22 mouse cellular contexts compared by ENCODE assay signal in the genomic region with DNA sequence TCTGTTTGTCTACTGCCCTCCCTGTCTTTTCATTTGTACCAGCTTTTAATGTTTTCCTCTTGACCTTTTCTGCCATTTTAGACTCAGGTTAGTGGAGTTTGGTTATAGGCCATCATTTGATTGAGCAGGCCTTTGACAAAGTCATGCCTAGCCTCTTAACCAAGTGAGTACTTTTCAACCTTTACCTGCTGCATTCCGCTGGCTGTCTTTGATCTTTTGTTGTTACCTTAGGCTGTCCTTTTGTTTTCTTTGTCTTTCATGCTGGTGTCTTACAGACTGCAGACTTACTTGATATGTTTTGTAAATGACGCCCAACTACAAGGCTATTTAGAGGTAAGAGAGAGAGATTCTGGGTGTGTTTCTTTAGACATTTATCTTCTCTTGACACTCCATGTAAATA.
"Had no signal": no experiment of that assay in that cellular context is flagged by ENCODE, and none has a peak within 500 bp of the region (broad histone marks: within the 10 kb centered on the region; RNA-seq: fewer than 3 reads in every experiment).

No protein-coding gene starts in this region.

- H3K9me3 ChIP-seq: heart, embryonic 13.5 days; heart, embryonic 15.5 days; hindbrain, embryonic 13.5 days; intestine, embryonic 15.5 days; limb, embryonic 10.5 days; limb, embryonic 12.5 days; liver, embryonic 13.5 days; liver, embryonic 15.5 days had no signal

- H3K27ac ChIP-seq: heart, adult 2 months; heart, embryonic 13.5 days; heart, embryonic 15.5 days; hindbrain, embryonic 13.5 days; intestine, embryonic 15.5 days; layer of hippocampus, adult 2 months; left cerebral cortex, adult 2 months; limb, embryonic 10.5 days; limb, embryonic 12.5 days; liver, embryonic 13.5 days; liver, embryonic 15.5 days had no signal

- DNase-seq: gastrocnemius, postnatal 14 days; gastrocnemius, postnatal 36 days; heart, adult 11 months; heart, adult 2 months; heart, postnatal 14 days; heart, postnatal 36 days; kidney, adult 18-20 months; kidney, adult 8-10 months; kidney, postnatal 10 days; kidney, postnatal 25 days; kidney, postnatal 4 days; liver; liver, embryonic 13.5 days had no signal

- H3K4me1 ChIP-seq: heart, embryonic 13.5 days; heart, embryonic 15.5 days; hindbrain, embryonic 13.5 days; intestine, embryonic 15.5 days; limb, embryonic 10.5 days; limb, embryonic 12.5 days; liver, embryonic 13.5 days; liver, embryonic 15.5 days had no signal

- H3K9ac ChIP-seq: heart, embryonic 13.5 days; heart, embryonic 15.5 days; hindbrain, embryonic 13.5 days; intestine, embryonic 15.5 days; limb, embryonic 12.5 days; liver, embryonic 13.5 days; liver, embryonic 15.5 days had no signal

- H3K4me3 ChIP-seq: heart, adult 2 months; heart, embryonic 13.5 days; heart, embryonic 15.5 days; hindbrain, embryonic 13.5 days; intestine, embryonic 15.5 days; layer of hippocampus, adult 2 months; left cerebral cortex, adult 2 months; limb, embryonic 10.5 days; limb, embryonic 12.5 days; liver, embryonic 13.5 days; liver, embryonic 15.5 days had no signal
